Mouse (Mus musculus): ENCODE results near the gene Gnaq. TPM values are rescaled to one million over a fixed set of nuclear protein-coding genes. Genes with fewer than 3 reads are reported as not detected.
"Not testable (repeated sequence)": the region's sequence is repeated elsewhere in the genome, so short reads cannot be mapped to it uniquely, and the experiment has no call there.

Gnaq gene
- polyA plus RNA-seq, 1 experiment: 96.5 TPM

GRCm38 (mm10) chr19:16140710-16141109 lies 8.1 kb downstream of the Gnaq start:
- Histone ChIP-seq H3K27ac (ENCODE audit: insufficient read depth, low read depth, low read length) (peak overlapping the region; percentile 97), H3K4me1 (ENCODE audit: control insufficient read depth, insufficient read depth, low read length) (peaks cover 59% of the 10 kb centered on the region), H3K4me3 (ENCODE audit: insufficient read depth, low read length) (peak overlapping the region; percentile 39)
- TF ChIP-seq CTCF (IDR thresholded peaks at IDR 0.05; ENCODE audit: low read depth, low read length) (no peak), POLR2A (IDR thresholded peaks at IDR 0.05; ENCODE audit: borderline replicate concordance, low read depth, low read length) (no peak)

DNA sequence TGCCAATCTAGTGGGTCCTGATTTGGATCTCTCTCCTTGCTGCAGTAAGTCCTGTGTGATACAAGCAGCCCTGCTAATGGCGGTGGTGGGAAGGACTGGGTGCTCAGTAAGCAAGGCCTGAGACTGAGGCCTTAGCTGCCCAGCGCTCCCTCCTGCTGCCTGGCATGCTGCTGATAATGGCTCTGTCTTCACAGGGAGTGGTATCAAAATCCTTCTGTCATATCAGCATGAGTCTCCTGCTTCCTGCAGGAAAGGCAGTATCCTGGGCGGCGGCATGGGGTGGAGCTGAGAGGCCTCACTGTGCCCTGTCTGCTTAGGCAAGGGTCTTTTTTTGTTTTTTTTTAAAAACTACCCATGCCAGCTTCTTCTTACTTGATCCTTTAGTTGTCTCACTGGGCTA lies 9.2 kb downstream of the Gnaq start:
- no peak for TF ChIP-seq POLR2A (IDR thresholded peaks at IDR 0.05; ENCODE audit: borderline replicate concordance, low read depth, low read length)
- no peak for TF ChIP-seq CTCF (IDR thresholded peaks at IDR 0.05; ENCODE audit: low read depth, low read length)
- peak overlapping the region; percentile 97 for H3K27ac ChIP-seq (ENCODE audit: insufficient read depth, low read depth, low read length)
- H3K4me1 ChIP-seq (ENCODE audit: control insufficient read depth, insufficient read depth, low read length): peaks cover 58% of the 10 kb centered on the region
- peak overlapping the region; percentile 13; the same call in 1 of the 2 replicates for H3K4me3 ChIP-seq (ENCODE audit: insufficient read depth, low read length)

GRCm38 (mm10) chr19:16142990-16143389 lies 10.4 kb downstream of the Gnaq start:
- H3K4me3 ChIP-seq (ENCODE audit: insufficient read depth, low read length): no peak overlapping the region; the same call in 1 of the 2 replicates

DNA sequence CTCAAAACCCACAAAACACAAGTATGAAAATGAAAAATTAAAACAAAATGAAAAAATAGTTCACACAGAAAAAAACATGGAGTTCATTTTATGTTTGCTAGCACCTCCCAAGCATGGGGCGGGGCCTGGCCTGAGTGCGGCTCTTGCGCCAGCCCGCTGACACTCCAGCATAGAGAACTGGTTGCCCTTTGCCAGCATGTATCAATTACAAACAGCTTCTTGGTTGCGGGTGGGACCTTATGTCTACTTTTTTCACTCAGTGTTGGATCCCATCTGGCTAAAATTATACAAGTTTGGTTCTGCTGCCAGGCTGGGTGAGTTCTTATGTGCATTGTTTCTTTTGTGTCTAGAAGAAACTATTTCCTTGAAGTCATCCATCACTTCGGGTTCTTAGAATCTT lies 14.8 kb downstream of the Gnaq start:
- Histone ChIP-seq H3K4me1 (ENCODE audit: control insufficient read depth, insufficient read depth, low read length) (peaks cover 57% of the 10 kb centered on the region), H3K27ac (ENCODE audit: insufficient read depth, low read depth, low read length) (no peak overlapping the region), H3K4me3 (ENCODE audit: insufficient read depth, low read length) (no peak overlapping the region)
- TF ChIP-seq POLR2A (IDR thresholded peaks at IDR 0.05; ENCODE audit: borderline replicate concordance, low read depth, low read length): no peak
- TF ChIP-seq CTCF (IDR thresholded peaks at IDR 0.05; ENCODE audit: low read depth, low read length): no peak

More at GRCm38 (mm10) chr19:16142990-16143389, 10.4 kb downstream of the Gnaq start:
- H3K4me1 ChIP-seq (ENCODE audit: control insufficient read depth, insufficient read depth, low read length): peaks cover 56% of the 10 kb centered on the region
- TF ChIP-seq CTCF (IDR thresholded peaks at IDR 0.05; ENCODE audit: low read depth, low read length) (no peak), POLR2A (IDR thresholded peaks at IDR 0.05; ENCODE audit: borderline replicate concordance, low read depth, low read length) (no peak)
- peak overlapping the region; percentile 97 for H3K27ac ChIP-seq (ENCODE audit: insufficient read depth, low read depth, low read length)

DNA sequence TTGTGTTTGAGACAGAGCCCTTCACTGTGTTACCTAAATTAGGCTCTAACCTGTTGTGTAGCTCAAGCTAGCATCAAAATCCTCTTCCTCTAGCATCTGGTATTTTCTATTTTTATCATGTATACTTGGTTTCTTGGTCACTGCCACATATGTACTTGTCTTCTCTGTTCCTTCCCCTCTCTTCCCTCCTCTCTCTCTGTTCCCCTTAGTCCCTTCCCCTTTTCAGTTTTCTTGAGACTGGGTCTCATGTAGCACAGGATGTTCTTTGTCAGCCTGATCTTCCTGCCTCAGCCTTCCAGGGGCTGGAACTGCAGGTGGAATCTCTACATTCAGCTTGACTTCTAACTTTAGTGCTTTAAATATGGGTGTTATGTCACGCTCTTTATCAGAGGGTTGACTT lies 16.5 kb downstream of the Gnaq start:
- peak overlapping the region; percentile 64 for H3K27ac ChIP-seq (ENCODE audit: insufficient read depth, low read depth, low read length)
- H3K4me3 ChIP-seq (ENCODE audit: insufficient read depth, low read length): no peak overlapping the region

DNA sequence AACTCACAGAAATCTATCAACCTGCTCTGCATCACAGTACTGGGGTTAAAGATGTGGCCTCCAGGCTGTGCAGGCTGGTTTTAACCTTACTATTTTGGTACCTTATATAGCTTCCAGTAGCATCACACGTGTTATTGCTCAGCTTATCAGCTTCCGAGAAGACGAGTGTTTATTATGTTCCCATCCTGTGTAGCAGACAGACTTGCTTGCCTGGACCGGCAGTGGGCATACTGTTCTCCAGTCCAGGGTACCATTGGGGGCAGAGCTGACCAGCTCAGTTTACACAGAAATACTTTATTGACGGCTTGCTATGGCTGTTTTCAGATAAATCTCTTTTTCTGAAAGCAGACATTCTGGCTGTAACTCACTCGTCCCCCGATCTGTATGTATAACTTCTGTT lies 17.7 kb downstream of the Gnaq start:
- H3K4me3 ChIP-seq (ENCODE audit: insufficient read depth, low read length): no peak overlapping the region
- TF ChIP-seq POLR2A (IDR thresholded peaks at IDR 0.05; ENCODE audit: borderline replicate concordance, low read depth, low read length): no peak
- no peak for TF ChIP-seq CTCF (IDR thresholded peaks at IDR 0.05; ENCODE audit: low read depth, low read length)
- H3K4me1 ChIP-seq (ENCODE audit: control insufficient read depth, insufficient read depth, low read length): peaks cover 50% of the 10 kb centered on the region
- no peak overlapping the region for H3K27ac ChIP-seq (ENCODE audit: insufficient read depth, low read depth, low read length)

More for the DNA sequence above, 16.5 kb downstream of the Gnaq start:
- peaks cover 45% of the 10 kb centered on the region for H3K4me1 ChIP-seq (ENCODE audit: control insufficient read depth, insufficient read depth, low read length)
- TF ChIP-seq CTCF (IDR thresholded peaks at IDR 0.05; ENCODE audit: low read depth, low read length) (no peak), POLR2A (IDR thresholded peaks at IDR 0.05; ENCODE audit: borderline replicate concordance, low read depth, low read length) (no peak)

- Histone ChIP-seq H3K27ac (ENCODE audit: insufficient read depth, low read depth, low read length) (no peak overlapping the region), H3K4me3 (ENCODE audit: insufficient read depth, low read length) (no peak overlapping the region), H3K4me1 (ENCODE audit: control insufficient read depth, insufficient read depth, low read length) (peaks cover 48% of the 10 kb centered on the region)
- no peak for TF ChIP-seq POLR2A (IDR thresholded peaks at IDR 0.05; ENCODE audit: borderline replicate concordance, low read depth, low read length)
- no peak for TF ChIP-seq CTCF (IDR thresholded peaks at IDR 0.05; ENCODE audit: low read depth, low read length)
These were observed 21.2 kb downstream of the Gnaq start for GRCm38 (mm10) chr19:16153851-16154250.

- no peak overlapping the region for H3K4me3 ChIP-seq (ENCODE audit: insufficient read depth, low read length)
- H3K4me1 ChIP-seq (ENCODE audit: control insufficient read depth, insufficient read depth, low read length): peaks cover 48% of the 10 kb centered on the region
- no peak overlapping the region for H3K27ac ChIP-seq (ENCODE audit: insufficient read depth, low read depth, low read length)
- TF ChIP-seq POLR2A (IDR thresholded peaks at IDR 0.05; ENCODE audit: borderline replicate concordance, low read depth, low read length): no peak
- TF ChIP-seq CTCF (IDR thresholded peaks at IDR 0.05; ENCODE audit: low read depth, low read length): no peak
These were observed 21.8 kb downstream of the Gnaq start for GRCm38 (mm10) chr19:16154480-16154879.

- TF ChIP-seq POLR2A (IDR thresholded peaks at IDR 0.05; ENCODE audit: borderline replicate concordance, low read depth, low read length) (no peak), CTCF (IDR thresholded peaks at IDR 0.05; ENCODE audit: low read depth, low read length) (no peak)
- H3K4me3 ChIP-seq (ENCODE audit: insufficient read depth, low read length): no peak overlapping the region
- peaks cover 52% of the 10 kb centered on the region for H3K4me1 ChIP-seq (ENCODE audit: control insufficient read depth, insufficient read depth, low read length)
- no peak overlapping the region for H3K27ac ChIP-seq (ENCODE audit: insufficient read depth, low read depth, low read length)
These were observed 24.5 kb downstream of the Gnaq start for GRCm38 (mm10) chr19:16157120-16157519.

DNA sequence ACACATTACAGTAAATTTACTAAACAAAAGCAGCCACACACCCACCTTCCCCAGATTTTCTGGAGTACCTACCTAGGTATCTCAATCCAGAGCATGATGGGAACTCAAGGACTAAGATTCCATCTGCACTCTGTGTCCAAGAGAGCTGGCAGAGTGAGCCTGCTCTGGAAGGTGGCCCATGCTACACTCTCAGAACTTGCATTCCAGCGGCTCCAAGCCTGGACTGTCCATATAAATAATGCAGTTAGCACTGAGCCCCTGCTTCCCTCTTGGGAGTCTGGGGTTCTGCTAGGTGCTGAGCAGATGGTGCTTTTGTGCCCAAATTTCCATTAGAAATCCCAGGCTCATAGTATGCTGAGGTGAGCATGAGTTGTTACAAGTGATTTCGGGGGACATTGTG lies 28.1 kb downstream of the Gnaq start:
- Histone ChIP-seq H3K4me1 (ENCODE audit: control insufficient read depth, insufficient read depth, low read length) (peaks cover 48% of the 10 kb centered on the region), H3K4me3 (ENCODE audit: insufficient read depth, low read length) (no peak overlapping the region), H3K27ac (ENCODE audit: insufficient read depth, low read depth, low read length) (peak overlapping the region; percentile 13; the same call in 1 of the 2 replicates)
- TF ChIP-seq CTCF (IDR thresholded peaks at IDR 0.05; ENCODE audit: low read depth, low read length): no peak
- TF ChIP-seq POLR2A (IDR thresholded peaks at IDR 0.05; ENCODE audit: borderline replicate concordance, low read depth, low read length): no peak

DNA sequence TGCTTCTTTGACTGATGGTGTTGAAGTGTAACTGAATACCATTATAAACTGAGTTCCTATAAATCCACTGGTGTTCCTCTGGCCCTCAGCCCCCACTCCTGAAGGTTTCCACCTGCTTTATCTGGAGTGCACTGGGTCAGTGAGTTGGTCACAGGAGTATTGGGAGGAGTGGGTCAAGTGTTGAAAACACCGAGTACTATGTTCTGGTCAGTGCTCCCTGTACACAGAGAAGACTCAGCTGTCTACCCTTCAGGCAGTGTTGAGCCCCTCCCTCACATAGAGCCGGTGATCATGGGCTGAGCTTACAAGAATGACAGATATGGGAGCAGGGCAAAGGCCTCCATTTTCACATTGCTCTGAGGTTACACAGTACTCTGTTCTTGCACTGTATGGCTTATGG lies 28.6 kb downstream of the Gnaq start:
- Histone ChIP-seq H3K4me1 (ENCODE audit: control insufficient read depth, insufficient read depth, low read length) (peaks cover 47% of the 10 kb centered on the region), H3K27ac (ENCODE audit: insufficient read depth, low read depth, low read length) (peak overlapping the region; percentile 19; the same call in 1 of the 2 replicates), H3K4me3 (ENCODE audit: insufficient read depth, low read length) (no peak overlapping the region)
- TF ChIP-seq POLR2A (IDR thresholded peaks at IDR 0.05; ENCODE audit: borderline replicate concordance, low read depth, low read length) (no peak), CTCF (IDR thresholded peaks at IDR 0.05; ENCODE audit: low read depth, low read length) (no peak)

- H3K4me1 ChIP-seq (ENCODE audit: control insufficient read depth, insufficient read depth, low read length): peaks cover 51% of the 10 kb centered on the region
These were observed 31.8 kb downstream of the Gnaq start for GRCm38 (mm10) chr19:16164396-16164795.

More at GRCm38 (mm10) chr19:16164396-16164795, 31.8 kb downstream of the Gnaq start:
- H3K4me3 ChIP-seq (ENCODE audit: insufficient read depth, low read length); H3K27ac ChIP-seq (ENCODE audit: insufficient read depth, low read depth, low read length): not testable (repeated sequence)

All from bone marrow macrophage, adult 2 months (primary cell).